Mouse (Mus musculus) frontal cortex, postnatal 10 days (tissue): ENCODE results near the gene Atp6v0a4.

Experiments used
- DNase-seq, 2 experiments: peaks; one replicate each; pipeline ENCODE4 v3.0.0; 2022; ENCODE audit warnings: low spot score in 2 of 2, mixed read lengths in 1 of 2

Atp6v0a4 gene

DNA sequence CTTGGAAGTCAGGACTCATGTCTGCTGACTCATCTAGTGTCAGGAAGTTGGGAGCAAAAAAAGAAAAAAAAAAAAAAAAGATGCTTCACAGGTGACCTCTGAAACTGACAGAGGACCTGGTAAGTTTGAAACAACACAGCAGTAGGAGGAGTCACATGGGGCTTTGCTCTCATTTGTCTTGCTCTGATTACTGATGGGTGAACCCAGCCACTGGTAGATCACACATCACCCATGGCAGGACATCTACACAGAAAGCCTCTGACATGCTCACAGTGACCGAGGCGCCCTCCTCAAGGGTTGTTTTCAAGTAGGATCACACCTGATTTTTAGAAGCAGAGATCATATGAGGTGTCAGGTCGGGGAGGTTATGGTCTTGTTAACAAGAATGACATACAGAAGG is 1.1 kb upstream of the Atp6v0a4 start:
- no peak for DNase-seq

DNA sequence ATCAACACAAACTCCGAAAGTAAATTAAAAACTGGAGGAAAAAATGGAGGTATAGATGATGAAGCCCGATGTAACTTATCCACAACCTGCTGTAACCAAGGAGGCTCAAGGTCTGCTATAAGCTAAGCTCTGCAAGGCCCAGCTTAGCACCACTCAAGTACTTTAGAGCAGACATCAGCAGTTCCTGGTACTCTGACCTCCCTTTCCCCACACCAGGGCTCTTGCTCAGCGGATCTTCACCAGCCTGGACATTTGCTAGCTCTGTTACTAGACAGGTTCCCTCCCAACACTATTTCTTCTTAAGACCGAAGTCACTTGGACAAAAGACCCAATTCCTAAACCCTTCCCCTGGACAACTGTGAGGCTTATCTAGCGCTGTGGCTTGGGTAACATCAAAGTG is 496 bp upstream of the Atp6v0a4 start:
- no peak for DNase-seq

DNA sequence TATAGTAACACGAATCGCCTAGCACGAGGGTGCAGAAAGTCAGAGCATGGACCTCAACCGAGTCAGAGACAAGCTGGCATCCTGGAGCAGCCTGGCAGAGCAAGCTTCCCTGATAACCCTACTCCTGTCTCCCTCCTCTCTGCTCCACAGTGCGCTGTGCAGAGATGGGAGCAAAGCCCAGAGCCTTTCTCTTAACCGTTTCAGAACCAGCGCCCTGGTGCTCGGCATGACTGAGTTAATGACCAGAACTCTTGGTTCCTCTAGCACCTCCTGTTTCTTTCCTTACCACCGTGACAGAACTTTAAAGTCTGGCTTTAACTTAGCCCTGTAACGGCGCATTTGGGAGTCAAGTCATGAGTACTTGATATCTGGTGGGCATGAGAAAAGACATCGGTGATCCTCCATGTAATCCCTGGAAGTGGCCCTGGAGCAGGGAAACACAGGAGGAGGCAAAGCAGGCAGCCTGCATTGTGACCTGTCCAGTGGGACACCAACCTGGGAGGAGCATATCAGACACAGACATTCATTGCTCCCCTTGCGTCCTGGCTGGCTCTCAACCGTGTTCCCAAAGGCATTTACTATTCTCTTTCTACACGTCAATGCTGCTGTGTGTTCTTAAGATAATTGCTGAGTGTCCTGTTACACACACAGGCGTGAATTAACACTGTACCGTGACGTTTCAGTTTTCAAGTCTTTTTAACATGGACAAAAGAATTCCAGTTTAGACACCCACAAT is 747 bp downstream of the Atp6v0a4 start:
- no peak for DNase-seq

DNA sequence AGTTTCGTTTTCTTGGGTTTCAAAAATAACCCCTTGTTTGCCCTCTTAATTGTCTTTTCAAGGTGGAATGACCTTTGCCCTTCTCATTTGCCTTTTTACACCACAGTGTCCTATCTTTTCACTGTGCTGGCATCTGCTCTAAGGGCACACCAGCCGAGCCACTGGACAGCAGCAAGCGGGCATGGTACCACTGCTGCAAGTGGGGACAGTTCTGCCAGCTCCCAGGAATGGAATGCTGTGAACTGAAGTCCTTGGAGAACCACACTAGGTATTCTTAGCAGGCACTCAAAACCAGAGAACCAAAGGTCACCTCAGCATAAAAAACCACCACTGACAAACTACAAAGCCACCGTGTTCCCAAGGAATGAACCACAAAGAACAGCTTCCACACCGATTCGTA is 1.6 kb downstream of the Atp6v0a4 start:
- DNase-seq = no peak

DNA sequence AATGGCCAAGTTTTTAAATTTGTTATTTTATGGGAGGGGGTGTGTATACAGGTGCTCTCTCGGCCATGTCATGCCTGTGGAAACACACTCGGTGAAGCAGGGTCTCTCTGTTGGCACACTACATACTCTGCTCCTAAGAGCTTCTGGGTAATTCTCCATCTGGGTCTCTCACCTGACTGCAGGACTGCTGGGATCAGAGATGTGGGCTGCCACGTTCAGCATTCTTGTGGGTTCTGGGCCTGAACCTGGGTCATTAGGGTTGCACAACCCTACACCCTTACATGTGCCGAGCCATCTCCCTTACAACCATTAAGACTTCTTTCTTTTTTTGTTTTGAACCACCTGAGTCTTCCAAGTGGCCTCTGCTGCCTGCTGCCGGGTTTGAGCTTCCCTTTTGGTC is 2.5 kb downstream of the Atp6v0a4 start:
- no peak for DNase-seq

DNA sequence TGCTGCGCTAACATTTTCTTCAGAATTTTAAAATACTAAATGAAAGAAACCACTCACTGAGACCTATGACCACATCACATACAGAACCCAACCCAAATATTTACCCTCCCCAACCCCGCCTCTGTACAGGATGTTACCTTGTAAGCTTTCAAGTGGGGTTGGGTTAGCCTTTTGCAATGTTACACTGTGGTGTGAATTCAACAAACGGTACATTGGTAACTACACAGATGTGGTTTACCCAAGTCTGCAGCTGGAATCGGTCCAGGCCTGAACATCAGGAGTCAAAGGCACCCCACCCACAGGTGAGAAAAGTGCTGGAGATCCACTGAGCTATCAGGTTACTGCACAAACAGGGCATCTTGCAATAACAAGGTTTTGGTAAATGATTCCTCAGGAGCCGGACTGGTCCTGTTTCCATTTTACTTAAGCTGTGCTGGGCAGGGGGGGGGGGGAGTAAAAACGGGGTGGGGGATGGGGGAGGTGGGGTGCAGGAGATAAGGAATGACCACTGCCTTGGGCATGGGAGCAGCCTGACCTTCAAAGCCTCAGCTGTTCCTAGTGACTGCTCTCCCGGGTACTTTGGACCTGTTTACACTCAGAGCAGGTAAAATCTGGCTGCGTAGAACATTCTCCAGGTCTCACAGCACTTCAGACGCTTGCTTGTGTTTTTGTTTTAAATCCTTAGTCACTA is 3.6 kb downstream of the Atp6v0a4 start:
- no peak for DNase-seq

DNA sequence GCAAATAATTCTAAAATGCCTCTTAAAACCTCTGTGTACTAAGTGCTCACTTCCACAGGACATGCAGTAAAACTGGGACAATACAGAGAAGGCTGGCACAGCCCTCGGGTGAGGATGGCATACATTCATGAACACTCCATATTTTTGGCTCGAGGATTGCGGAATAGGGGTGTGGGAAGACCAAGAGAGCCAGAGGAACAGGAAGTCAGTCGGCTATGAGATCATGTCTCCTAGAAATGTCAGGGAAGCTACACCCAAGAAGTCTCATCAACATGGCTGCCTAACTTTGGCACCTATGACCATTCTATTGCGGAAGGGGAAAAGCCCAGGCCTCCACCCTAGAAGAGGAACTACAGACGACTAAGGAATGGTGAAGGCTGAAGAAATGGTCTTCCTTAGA is 6.0 kb downstream of the Atp6v0a4 start:
- DNase-seq = no peak

DNA sequence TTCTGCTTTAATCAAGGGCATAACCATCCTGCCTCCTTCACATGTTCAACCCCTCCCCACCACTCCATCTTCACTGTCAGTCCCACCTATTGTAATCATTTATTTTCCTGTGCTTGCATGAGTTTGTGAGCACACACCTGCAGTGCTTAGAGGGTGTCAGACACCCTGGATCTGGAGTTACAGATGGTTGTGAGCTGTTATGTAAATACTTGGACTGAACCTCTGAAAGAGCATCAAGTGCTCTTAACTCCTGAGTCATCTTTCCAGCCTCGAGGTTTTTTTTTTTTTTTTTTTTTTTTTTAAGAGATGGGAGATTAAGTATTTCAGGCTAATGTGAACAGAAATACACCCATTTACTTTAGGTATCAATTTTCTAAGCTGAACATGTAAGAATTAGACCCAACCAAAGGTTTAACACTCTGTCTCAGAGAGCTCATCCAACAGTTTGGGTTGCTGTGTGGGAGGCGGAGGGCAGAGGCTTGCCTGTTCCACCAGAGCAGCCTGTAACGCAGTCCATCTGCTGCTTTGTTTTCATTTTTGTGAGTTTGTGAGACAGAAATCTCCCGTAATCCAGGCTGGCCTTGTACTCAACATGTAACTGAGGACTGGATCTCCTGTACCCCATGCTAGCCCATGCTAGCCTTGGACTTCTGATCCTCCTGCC is 8.1 kb downstream of the Atp6v0a4 start:
- DNase-seq = no peak

DNA sequence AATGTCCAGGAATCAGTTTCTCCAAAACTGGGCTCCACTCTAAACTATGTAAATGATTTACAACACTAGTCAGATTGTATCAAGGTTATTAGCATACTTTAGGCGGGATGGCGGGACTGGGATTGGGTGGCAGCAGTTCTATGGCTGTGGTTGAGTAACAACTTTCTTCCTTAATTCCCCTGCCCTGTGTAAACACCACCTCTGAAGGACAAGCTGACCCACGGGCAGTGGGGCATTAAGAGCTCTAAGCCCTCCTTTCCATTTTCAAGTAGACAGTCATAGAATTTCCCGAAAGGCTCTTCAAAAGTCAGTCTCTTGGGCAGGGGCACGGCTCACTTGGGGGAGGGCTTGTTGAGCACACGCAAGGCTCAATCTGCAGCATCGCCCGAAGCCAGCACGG is 13.5 kb downstream of the Atp6v0a4 start:
- DNase-seq = no peak

DNA sequence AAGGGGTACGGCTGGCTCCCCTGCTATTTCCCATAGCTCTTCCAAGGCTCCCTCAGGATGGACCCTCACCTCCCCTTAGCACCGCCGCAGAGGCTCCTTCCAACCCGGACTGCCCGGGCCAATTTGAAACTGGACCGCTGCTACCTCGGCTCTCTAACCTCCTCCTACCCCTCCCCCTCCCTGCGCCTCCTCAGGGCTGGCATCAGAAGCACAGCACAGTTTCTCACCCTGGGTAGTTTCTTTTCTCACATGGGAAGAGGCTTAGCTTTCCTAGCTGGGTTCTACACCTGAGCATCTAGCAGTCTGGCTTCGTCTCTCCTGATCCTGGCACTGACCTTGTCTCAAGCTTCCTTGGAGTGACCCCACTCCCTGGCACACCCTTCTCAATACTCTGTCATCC is 14.5 kb downstream of the Atp6v0a4 start:
- DNase-seq = no peak

DNA sequence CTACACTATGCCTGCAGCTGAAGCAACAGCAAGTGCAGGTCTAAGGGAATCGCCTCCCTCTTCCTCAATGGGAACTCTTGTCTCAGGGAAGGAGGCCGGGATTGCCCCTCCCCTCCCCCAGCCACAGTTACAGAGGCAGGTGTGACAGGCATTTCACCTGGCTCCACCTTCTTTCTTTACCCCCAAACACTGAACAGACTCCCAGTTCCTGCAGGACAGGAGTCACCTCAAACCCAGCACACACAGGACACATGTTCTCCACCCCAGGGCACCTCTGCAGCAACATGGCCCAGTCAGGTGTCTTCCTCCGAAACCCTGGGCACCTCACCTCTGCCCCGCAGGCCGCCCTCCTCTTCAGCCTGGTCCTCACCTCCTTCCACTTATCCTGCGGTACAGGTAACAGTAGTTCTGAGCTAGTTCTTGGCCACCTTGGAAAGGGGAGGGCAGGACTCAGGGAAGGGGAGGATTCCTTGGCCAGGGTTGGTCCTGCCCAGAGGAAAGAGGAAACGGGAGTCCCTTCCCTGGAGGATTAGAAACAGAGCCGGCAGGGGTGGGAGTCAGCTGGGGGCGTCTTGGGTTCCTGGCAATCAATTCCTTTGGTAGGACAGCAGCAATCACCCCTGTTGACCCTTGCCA is 15.1 kb downstream of the Atp6v0a4 start, which contains the start of gene Tmem213:
Gene Tmem213 (plus strand): TSS at position 96 of the 636 bp plus-strand sequence.
- no peak for DNase-seq

DNA sequence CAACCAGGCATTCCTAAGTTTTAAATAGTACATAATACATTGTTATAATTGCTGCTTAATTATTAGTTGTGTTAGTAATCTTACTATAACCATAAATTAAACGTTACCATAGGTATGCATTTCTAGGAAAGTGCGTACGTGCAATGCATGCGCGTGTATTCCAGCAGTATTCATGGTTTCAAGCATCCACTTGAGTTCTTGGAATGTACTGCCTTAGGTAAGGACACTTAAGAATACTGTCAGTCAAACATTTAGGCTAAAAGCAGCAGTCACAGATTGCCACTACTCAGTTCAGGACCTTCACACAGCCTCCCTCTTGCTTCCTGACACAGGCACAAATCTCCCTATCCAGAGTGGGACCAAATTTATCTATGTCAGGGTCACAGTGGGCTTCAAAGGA is 15.9 kb downstream of the Atp6v0a4 start:
- no peak for DNase-seq

DNA sequence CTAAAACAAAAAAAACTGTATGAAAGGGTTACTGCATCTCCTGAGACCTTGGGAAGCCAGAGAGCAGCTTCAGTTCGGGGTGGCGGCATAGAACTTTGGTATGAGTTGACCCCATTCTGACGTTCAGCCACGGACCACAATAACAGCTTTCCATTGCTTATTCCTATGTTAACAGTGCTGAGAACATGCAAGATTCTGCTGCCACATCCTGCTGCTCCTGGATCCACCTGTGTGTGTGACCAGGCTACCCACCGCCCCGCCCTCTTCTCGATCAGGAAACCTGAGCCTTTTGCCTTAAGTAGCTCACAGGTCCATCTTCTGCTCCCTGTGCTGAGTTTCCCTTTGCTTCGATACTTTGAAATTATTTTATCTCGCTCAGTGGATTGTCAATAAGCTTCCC is 18.5 kb downstream of the Atp6v0a4 start:
- no peak for DNase-seq

DNA sequence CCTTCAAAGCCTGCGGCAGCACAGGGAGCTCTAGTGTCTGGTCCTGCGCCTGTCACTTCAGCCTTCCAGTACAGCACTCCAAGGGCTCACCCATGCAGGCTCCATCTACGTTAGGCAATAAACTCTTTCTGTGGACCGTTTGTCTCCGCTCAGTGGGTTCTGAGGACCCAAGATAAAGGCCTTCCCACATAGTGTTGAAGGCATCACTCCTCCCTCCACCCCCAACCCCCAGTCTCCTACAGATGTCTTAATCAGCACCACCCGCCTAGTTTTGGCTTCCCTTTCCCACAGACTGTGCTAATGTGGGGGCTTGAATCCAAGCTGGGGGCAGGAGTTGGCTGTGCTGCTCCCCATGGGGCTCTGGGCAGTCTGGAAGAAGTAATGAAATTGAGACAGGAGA is 20.6 kb downstream of the Atp6v0a4 start:
- DNase-seq = no peak

DNA sequence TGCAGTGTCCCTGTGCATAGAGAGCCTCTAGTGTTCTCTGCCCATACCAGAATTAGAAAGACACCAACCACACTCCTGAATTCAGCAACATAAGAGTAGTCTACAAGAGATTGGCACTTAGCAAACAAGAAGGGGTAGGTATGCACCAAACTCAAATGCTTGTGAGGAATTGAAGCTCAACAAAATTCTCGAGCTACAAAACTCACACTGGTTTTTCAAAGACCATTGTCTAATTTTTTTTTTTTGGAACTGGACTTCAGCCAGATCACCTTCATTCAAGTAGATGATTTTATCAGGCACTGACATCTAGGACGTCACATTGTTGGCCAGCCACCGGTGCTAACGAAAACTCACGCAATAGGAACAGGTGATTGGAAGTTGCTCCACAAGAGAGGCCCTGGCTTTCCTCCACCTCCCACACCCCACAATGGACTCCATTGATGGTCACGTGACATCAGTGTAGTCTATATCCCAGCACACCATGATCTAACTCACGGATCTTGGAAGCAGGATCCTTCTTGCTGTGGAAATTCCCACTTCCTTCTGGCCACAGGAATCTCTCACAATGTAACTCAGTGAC is 22.1 kb downstream of the Atp6v0a4 start:
- DNase-seq = no peak

DNA sequence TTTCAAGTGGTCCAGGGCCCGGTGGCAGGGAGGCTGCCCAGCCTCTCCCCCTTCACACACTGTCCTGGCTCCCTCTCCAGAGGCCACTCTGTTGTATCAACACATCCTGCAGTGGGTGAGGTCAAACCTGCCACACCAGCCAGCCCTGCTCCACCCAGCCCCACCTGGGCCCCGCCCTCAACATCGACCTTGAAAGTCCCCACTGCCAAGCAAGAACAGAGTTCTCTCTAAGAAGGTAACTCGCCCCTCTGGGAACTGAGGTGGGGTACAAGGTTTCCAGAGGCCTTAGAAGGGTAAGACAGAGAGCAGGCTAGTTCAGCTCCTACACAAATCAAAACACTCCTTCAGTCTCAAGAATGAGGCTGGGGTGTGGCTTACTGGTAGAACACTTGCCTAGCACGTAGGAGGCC is 27.4 kb downstream of the Atp6v0a4 start:
- no peak for DNase-seq

DNA sequence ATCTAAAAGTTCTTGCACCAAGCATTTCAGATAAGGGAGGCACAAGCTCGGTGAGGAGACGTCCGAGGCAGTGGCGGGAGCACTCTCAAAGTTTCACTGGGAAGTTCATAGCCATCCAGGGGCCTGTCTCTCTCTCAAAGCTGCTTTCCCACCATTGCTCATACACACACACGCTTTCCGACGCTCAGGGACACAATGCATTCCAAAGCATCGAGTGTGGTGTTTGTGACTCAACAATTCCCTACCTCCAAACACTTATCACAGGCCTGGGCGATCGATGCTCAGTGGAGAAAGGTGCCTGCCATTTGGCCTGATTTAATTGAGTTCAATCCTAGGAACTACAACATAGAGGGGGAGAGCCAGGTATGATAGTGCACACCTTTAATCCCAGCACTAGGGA is 29.7 kb downstream of the Atp6v0a4 start:
- DNase-seq = no peak

DNA sequence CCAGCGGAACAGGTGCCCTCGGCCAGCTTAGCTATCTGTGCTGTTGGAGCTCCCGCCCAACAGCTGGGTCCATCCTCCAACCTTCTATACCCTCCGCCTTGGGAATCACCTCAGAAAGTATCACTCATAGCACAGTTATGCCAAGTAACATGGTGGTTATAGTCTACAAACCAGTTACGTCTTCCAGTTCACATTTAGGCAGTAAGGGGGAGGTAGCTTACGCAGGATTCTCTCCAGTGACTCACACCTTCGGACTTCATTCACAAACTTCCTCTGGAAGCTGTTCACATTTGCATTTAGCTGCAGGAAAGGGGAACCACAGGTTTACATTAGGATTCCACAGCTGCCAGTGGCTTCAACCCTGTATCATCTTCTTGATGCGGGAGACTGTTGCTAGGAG is 31.8 kb downstream of the Atp6v0a4 start:
- DNase-seq = no peak

DNA sequence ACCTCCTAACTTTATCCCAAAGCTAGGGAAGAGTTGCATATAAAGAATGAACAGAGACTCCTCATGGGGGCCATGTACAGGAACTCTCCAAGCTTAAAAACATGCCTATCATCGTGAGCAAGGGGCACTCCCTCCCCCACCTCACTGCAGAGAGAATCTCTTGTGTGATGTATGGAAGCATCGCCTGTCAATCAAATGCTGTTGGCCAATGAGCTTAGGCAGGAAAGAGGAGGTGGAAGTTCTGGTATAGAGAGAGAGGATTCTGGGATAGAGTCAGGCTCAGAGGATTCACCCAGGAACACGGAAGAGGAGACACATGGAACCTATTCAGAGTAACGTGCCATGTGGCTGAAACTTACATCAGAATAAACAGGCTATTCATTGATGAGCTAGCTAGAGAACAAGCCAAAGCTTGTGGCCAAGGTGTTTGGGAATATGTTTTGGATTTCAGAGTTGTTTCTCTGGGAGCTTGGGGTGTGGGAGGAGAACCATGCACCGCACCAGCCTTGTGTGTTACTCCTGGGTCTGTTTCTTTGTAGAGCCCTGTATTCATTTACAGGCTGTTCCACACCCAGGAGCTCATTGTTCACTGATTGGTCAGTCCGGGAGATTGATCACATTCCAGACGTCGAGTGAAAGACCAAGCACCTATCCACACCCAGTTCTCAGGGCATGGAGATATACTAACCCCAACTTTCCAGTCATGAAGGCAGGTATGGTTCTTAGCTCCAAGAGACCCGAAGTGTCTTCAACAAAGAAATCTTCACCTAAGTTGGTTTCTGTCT is 37.0 kb downstream of the Atp6v0a4 start:
- no peak for DNase-seq

DNA sequence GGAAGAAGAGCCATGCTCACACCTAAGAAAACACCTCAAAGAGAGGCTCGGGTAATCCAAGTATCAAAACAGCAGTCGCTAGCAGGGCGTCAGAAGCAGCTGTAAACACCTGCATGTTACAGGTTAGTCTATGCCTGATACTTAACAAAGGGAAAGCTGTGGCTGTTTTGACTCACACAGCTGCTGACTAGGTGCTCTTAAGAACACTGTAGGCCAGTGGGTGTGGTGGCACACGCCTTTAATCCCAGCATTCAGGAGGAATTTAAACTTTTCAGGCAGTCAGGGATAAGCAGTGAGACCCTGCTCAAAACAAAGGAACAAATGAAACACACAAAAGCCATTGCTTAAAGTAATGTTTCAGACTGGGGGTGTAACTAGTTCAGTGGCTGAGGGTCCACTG is 41.2 kb downstream of the Atp6v0a4 start:
- DNase-seq = no peak

DNA sequence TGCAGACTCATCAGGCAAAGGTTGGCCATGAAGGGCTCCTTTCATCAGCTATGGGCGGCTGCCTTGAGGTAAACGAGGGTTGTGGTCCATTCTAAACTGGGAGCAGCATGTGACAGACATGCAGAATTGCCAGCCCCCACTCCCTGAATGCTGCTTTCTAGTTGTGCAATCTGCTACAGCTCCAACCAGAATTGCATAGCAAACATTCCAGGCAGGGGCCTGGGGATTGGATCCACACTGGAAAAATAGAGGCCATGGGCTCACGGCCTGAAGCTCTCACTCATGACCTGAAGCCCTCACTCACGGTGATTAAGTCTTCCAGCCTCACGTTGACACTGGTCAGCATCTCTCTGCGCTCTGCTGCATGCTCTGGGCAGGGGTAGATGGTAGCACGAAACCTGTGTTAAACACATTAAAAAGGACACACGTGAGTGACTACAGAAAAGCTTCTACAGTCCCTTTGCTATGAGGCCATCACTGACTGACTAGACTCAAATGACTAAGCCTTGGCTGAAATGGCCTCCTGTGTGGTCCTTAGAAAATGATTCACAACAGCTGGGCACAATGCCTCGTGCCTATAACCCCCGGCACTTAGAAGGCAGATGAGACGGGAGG is 42.6 kb downstream of the Atp6v0a4 start:
- no peak for DNase-seq
